Mouse (Mus musculus) spleen, postnatal 36 days (tissue): Measurements from ENCODE around the gene Cldn34c1.
A peak's percentile ranks its signal among the peaks of the same experiment; 100 is the strongest.
"Not testable (repeated sequence)": the region's sequence is repeated elsewhere in the genome, so short reads cannot be mapped to it uniquely, and the experiment has no call there.

ENCODE experiments used
- DNase-seq, 2 experiments: peaks; one replicate each; pipeline ENCODE4 v3.0.0; 2022; ENCODE audit warnings: low spot score in 2 of 2, mixed read lengths in 1 of 2

Cldn34c1 gene

DNA sequence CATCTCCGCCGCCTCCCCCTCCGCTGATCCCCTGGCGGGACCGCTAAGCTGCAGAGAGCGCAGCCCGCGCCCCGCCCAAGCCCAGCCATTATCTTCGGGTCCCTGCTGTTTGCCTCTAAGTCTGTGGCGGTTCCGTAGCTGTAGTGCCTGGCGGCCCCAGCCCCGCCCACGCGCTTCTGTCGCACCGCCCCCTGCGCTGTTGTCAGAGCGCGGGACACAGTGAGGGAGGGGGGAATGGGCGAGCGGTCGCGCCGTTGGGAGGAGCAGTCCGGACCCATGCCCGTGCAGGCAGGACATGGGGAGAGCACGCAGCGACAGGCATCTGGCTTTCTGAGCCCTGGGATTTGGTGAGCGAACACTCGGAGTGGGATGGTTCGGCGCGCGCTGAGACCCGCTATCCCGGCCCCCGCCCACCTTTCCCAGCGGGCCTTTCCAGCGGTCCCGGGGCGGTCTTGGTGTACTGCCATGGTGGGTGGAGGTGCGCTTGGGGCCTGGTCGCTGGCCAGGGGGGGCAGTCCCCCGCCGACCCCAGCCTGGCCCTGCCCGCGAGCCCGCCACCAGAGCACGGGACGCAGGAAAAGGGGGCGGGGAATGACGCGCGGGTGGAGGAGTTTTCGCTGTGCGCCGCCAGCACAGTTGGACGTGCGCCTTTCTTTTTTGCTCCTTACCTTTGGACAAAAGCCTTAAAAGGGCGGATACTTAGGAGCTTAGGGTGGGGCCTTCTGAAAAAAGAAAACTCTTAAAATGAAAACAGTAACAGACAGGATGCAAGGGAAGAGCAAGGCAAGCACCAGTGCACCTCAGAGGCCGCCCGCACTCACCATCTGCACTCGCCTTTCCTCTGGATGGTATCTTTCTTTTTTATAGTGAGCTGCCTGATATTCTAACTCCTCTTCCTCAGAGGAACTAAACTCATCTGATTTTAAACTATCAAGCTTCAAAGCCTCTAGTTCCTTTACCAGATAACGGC is at the start of gene Cldn34c1:
Cldn34c1 (plus strand) TSS at position 205 of the 970 bp plus-strand sequence.
- DNase-seq = peak; percentile 76 to 77

DNA sequence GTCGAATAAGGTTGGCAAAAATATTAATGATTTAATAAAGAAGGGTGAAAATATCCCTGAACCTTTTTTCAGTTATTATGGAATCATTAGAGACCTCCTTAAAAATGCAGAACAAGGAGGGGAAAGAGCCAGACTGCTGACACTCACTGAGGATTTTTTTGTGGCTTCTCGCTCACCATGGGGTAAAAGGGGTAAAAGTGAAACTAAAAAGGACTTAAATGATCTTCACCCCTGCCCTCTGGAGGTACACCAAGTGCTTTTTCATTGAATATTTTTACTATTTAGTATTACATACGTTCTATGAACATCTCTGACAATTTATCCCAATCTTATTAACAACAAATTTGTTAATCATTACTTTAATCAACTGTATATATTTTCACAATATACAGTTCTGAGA is 15.9 kb upstream of the Cldn34c1 start:
- DNase-seq = no peak

- not testable (repeated sequence) for DNase-seq
Measured at GRCm38 (mm10) chrX:123102806-123103205, 489 bp upstream of the Cldn34c1 start.

GRCm38 (mm10) chrX:123104692-123105091 is 1.4 kb downstream of the Cldn34c1 start:
- DNase-seq = not testable (repeated sequence)

GRCm38 (mm10) chrX:123222381-123222780 is 119.1 kb downstream of the Cldn34c1 start, which contains the start of gene Srsx:
Gene Srsx (minus strand): TSS chrX:123222481.
- not testable (repeated sequence) for DNase-seq
